Mouse (Mus musculus) hindbrain, embryonic 11.5 days (tissue): ENCODE results near the gene Stradb. TPM values are rescaled to one million over a fixed set of nuclear protein-coding genes. Genes with fewer than 3 reads are reported as not detected.

ENCODE experiments used
- polyA plus RNA-seq: library from polyadenylated mRNA; unstranded; fragments of >200 nt; fragmentation: Nextera tagmentation; extraction: Ambion mirVana; gene quantifications from 2 replicates; pipeline ENCODE4 v1.2.1, GENCODE M21; 2014

Gene Stradb
- polyA plus RNA-seq, 1 experiment from 2014 or later, result 41.7 TPM

Other genes starting within 250 kb of the Stradb start
- gene Casp8, start 178.1 kb upstream of the Stradb start, polyA plus RNA-seq, result 12.3 and 16.8 TPM in 2 replicates
- 14.3 and 15.8 TPM in 2 replicates for gene Trak2, start 92 bp upstream of the Stradb start, polyA plus RNA-seq
- gene C2cd6, start 121.4 kb downstream of the Stradb start, polyA plus RNA-seq, result not detected in 2 replicates
- 48.1 and 51.1 TPM in 2 replicates for gene Tmem237, start 146.9 kb downstream of the Stradb start, polyA plus RNA-seq
- gene Mpp4, start 189.9 kb downstream of the Stradb start, polyA plus RNA-seq, result 0.33 and 0.96 TPM in 2 replicates